Mouse (Mus musculus) cerebellum, postnatal 25 days (tissue): ENCODE measurements around the gene Actg2.
"Not testable (repeated sequence)": the region's sequence is repeated elsewhere in the genome, so short reads cannot be mapped to it uniquely, and the experiment has no call there.

ENCODE experiments used
- DNase-seq, 2 experiments: peaks; one replicate each; pipeline ENCODE4 v3.0.0; 2021; ENCODE audit warnings: mixed read lengths in 2 of 2

The Actg2 gene

DNA sequence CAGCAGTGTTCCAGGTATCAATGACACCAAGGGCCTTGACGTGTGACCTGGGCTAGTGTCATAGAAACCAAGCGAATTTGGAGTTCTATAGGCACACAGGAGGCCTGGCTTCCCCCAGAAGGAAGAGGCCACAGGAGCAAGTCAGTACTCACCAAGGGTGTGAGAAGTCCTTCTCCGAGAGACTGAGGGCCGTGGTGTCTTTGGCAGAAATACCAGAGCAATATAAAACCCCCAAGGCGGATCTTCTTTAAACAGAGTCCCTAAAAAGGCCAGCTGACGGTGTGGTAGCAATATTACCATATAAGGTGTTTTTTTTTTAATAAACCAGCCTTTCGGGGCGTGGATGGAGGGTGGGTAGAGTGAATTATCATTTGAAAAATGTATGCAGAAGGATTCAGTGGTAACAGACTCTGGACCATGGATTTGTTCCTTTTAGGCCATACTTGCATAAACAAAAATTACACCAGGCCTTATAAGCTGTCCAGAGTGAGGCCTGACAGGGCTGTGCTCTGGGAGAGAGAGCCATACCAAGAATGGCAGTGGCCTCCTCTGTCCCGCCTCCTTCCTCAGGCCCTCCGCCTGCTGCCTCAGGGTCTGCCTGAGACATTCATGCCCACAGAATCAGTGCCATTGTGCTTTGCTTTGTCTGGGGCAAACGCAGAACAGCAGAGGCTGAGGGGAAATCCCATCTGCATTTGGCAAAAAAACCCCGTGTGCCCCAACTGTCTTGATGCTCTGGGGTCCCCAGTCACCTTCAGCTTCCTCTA is at the start of gene Actg2:
Gene Actg2 (minus strand): TSS at position 238 of the 767 bp plus-strand sequence.
- no peak for DNase-seq

DNA sequence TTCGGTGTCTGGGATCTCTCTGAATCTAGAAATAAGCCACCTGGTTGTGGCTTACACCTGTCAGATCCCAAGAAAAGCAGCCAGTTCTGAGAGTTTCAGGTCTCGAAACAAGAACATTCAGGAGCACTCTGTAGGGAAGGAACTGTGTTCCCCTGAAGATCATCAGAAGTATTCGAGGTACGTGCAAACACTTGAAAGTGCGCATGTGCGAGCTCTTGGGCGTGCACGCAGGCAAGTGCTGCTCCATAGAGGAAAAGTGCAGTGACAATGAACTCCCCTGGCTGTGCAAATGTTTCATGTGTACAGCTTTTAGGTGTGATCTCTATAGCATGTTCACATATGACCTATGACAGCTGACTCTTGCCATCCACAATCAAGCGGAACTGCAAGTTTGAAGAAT is 49.3 kb upstream of the Actg2 start:
- DNase-seq = not testable (repeated sequence)

DNA sequence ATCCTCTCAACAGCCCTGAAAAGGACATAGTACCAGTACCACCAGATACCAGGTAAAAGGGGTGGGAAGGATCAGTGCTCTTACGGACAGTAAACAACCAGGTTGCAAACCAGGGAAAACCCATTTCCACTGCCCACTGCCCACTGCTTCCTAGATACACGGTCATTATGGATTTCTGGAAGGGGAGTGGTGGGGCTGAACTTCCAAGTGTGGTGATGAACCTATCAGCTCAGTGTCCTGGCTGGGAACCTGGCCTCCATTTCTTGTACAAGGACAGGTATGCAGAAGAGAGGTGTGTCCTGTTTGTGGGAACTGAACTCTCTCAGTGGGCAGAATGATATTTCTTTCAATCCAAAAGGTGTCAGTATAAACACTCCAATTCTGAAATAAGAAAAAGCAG is 47.5 kb upstream of the Actg2 start:
- DNase-seq = no peak

DNA sequence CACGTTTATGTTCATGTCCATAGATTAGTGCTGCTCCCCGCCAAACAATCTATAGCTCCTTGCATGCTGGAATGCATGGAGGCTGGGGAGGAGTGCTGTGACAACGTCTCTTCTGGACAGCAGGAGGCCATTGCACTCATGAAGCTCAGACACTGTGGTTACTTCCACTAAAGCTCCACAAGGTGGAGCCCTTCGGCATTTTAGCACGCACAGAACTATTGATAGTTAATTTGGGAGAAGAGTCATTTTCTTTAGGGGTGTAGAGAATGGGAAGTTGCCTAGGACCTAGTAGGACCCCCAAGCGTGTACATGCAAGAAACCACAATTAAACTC is 46.8 kb upstream of the Actg2 start:
- peak; percentile 34 to 59 for DNase-seq

DNA sequence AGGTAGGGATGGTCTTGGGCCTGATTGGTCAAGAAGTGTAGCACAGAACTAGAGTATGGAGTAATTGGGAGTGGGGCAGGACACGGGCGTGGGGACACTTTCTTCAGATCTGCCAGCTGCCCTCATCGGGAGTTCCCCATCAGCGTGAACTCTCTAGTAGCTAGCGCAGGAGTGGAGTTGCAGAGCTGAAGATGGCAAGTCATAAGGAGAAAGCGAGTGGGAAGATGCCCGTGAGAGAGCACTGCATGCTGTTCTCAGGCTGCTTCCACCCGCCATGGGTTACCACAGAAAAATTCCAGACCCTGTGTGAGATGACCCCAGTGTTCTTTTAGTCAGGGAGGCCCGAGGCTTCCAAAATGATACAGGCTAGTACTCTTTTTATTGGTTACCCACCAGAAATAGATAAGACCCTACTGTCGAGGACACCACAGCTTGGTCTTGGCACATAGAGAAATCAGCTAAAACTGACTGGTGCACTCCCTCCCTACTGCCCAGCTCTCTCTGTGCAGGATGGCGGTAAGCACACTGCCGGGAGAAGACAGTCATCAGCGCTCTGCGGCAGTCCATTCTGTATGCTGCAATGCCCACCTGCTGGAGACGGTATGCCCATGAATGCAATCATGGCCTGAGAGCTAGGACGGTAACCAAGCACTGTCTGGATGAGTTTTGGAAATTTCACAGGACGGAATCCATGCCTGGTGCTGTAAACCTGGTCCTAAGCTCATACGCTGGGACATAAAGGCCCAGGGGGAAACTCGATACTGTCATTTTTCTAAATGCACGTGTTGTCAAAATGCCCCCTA is 46.3 kb upstream of the Actg2 start:
- no peak for DNase-seq

DNA sequence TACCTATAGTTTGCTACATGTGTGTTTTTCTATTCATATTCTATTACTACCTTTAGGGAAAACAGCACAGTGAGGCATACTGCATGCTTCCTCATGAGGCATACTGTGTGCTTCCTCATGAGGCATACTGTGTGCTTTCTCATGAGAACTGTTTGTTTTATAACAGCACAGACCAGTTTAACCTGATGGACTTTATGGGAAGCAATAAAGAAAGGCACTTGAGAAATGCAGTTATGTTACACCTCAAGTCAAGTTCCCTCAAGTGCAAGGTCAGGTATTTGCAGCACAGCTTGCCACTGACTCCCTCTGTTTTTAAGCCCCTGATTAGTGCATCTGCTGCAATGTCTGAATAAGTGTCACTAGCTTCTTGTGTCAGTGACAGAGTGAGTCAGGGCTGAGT is 41.5 kb upstream of the Actg2 start:
- DNase-seq = no peak

DNA sequence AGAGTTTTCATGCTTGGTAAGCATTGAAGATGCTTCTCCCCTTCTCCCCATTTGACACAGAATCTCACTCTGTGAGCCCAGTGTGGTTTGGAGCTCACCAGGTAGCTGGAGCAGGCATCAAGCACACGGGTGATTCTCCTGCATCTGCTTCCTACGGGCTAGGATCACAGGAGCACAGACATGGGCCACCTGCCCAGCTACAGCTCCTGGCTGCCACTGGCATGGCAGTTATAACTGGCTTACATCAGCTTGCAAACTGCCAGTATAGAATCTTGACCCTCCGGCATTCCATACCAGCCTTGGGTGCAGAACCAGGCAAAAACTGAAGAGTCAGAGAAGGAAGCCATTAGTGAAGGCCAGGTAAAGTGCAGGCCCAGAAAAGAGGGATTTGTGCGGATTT is 39.5 kb upstream of the Actg2 start:
- no peak for DNase-seq

DNA sequence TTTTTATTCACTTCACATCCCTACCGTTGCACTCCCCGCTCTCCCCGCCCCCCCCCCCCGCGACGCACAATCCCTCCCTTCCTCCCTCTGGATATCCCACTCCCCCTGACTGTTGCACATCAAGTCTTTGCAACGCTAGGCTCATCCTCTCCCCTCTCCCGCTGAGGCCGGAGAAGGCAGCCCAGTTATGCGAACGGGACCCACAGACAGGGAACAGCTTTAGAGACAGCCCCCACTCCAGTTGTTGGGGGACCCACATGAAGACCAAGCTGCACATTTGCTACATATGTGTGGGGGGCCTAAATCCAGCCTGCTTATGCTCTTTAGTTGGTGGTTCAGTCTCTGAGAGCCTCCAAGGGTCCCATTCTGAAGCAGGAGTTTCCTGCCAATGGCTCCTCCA is 36.6 kb upstream of the Actg2 start, which contains the start of gene Stambp:
Gene Stambp (minus strand): TSS at position 59 of the 400 bp plus-strand sequence.
- peak; percentile 34 to 35 for DNase-seq

DNA sequence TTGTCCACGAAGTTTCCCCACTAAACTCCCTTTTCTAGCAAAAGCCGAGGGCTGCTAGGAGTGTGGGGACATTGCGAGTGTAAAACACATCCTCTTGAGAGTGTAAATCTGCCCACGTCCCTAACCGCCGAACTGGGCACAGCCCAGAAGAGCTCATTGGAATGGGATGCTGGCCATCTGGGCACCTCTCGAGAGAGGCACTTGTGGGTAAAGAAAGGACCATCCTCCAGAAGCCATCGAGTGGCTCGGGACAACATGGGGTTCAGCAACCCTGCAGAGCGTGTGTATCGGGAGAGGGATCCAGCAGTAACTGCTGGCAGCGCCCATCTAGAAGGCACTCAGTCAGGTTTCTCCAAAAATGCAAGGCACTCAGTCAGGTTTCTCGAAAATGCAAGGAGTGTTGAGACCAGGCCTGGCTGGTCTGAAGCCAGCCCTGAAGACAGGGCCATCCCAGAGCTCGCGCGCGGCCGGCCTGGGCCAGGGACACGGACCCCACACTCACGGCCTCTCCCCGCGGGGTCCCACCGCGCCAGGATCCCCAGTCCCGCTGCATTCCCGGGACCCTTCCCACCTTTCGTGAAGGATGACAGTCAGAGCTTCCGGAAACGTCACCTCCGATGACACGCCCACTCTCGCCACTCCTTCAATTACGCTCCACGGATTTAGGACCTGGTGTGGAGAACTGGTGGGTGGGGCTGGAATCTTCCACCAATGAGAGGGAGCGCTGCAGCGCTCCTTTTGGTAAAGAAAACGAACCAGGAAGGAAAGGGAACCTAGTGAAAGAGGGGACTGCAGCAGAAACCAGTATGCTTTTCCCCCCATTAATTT is 36.0 kb upstream of the Actg2 start:
- peak; percentile 88 to 91 for DNase-seq

DNA sequence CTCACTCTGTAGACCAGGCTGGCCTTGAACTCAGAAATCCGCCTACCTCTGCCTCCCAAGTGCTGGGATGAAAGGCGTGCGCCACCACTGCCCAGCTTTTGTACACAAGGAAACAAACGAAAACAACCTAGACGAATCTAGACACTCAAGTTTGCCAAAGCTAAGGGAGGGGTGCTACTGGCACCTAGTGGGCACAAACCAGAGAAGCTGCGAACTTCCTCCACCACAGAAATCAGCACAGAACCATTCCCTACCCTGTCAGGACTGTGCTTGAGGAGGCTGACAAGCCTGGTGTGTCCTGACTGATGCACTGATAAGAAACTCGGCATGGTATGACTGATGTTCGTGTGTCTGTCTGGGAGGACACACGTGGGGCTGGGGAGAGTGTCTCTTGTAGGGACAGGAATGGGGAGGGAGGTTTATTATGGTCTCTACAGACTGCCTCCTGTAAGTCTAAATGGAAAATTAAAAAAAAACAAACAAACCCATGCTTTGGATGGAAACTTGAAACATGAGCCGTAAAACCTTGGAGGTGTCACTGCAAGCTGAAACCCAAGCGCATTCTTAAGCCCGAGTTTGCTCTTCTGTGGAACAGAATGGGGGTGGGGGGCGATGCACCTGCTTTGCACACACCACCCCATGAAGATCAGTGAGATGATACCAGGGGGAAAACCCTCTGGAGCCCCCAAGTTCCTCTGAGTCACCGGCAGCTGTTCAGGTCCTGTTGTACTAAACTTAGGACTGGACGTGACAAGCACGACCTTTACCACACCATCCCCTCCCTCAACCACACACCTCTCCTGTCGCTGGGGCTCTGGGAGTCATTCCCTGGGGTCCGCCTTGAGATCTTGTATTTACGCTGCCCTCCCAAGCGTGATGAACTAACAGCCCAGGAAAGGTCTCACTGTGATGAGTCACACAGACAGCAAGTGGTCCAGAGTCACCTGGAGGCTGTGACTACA is 33.1 kb upstream of the Actg2 start:
- peak; percentile 37 to 50 for DNase-seq

DNA sequence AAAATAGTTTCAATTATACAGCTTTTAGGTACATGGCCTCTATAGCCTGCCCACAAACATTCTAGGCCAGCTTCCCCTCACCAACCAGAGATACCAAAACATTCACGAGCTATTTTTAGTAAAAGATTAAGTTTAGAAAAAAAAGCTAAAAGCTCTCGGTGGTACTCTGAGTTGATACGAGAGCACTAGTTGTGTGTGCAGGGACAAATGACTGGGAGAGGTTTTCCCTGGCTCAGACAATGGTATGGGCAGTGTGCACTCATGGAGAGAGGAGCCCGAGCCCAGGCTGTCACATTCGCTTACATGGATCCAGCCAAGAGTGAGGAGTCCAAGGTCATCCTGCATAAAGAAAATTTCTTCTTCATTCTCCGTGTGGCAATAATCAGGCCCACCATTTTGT is 19.9 kb upstream of the Actg2 start:
- no peak for DNase-seq

DNA sequence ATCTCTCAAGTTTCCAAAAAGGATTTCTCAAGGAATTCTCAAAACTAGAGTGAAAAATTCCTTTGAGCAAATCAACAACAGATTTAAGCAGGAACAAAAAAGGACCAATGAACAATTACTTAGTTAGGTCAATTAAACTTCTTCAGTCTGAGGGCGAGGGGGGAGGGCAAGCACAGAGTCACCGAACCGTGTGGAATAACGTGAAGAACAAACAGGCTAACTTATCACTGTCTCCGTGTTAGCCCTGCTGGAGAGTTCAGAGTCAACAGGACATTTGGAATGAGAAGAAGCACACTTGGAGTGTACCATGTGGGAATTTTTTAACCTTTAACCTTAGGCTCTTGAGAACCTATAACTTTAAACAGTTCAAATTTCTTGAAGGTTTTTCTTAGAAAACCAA is 12.3 kb upstream of the Actg2 start:
- DNase-seq = no peak

DNA sequence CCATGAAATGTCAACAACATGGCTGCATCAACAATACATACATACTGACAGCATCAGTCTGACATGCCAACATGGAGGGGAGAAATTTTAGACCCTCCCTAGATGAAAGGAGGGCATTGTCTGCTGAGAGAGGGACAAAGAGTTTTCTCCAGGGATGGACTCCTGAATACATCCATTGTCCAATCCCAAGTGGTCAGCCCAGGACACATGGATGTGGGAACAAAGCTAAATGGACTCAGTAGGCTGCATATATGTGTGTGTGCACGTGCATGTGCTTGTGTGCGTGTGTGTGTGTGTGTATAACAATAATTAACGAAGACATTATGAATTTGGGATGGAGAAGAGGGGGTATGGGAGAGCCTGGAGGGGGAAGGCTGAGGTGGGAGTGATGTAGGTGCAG is 9.7 kb upstream of the Actg2 start:
- DNase-seq = no peak

DNA sequence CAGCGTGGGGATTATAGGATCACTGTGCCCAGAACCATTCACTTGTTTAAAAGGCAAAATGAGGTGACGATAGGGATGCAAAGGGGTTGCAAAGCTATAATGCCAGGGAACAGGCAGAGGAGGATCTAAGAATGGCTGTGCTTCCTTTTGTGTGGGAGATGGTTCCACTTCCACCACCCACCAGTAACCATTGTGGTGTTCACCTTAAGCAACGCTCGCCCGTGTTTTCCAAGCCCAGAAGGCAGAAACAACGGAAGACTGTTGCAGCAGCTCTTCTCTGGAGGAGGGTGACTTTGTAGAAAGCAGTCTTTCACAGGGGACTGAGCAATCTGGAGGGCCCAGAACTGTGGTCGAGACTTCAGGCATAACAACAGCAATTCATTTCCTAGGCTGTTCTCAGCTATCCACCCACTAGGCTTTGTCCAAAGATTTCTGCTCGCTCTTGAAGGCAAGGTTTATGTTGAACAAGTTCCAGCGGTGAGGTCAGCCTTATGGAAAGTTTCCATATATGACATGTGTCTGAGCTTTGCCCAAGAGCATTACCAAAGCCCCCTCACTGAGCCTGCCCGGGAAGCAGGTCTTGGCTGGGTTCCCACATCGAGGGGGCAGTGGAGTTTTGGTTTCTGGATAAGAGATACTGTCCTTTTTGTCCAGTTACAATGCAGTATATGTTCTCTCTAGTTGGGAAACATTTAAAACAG is 5.8 kb upstream of the Actg2 start:
- DNase-seq = peak; percentile 60 to 68

DNA sequence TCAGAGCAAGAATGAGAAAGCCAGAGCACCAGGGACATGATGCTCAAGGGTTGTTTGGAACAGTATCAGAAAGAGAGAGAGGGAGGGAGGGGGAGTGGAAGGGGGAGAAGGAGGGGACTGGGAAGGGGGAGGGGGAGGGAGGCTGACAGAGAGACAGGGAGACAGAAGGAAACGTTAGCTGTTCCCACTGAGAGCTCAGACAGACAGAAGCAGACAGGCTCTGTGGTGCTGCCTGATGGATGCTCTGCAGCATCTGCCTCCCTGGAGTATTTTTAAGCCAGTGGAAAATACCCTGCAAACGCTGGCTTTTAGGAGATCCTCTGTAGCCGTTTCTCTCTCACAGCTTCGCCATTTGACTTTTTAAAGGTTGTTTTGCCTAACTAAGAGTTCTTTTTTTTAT is 4.0 kb upstream of the Actg2 start:
- no peak for DNase-seq

DNA sequence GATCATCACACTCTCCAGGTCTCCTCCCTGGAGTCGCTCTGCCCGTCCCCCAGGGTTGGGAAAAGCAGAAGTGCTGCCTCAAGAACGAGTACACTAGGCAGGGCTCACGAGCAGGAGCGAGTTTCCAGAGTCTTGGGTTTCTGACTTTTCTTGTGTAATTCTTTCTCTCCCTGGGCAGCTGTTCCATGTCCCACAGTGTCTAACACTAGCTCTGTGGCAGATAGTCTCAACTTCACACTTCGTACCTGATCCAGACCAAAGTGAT is 662 bp upstream of the Actg2 start:
- DNase-seq = no peak

DNA sequence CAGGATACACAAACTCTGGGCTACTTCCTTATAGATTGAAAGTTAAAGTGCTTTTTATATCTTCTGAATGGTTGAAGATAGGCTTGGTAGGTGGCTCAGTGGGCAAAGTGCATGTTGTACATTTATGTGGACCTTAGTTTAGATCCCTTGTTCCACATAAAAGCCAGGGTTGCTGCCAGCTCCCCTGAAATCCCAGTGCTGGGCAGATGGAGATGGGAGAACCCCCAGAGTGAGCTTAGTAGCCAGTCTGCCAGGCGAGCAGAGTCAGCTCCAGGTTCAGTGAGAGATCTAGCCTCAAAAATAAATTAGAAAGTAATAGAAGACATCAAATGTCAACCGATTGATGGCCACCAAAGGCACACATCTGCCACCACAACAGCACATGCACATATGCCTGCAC is 3.5 kb downstream of the Actg2 start:
- DNase-seq = peak; percentile 74 to 79

DNA sequence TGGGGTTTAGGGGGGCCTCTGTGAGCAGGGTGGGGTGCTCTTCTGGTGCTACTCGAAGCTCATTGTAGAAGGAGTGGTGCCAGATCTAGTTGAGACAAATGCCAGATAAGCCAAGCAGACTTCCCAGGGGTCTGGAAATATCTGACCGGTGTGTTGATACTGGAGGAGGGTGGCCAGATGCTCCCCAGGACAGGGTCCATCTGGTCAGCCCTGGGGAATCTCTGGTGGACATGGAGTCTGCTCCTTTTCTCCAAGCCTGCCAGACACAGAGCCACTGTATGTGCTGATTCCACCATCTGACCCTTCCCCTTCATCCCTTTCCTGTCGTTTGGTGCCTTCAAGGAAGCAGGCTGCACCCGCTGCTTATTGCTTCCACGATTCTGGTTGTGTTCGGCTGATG is 12.9 kb downstream of the Actg2 start:
- DNase-seq = peak; percentile 57

DNA sequence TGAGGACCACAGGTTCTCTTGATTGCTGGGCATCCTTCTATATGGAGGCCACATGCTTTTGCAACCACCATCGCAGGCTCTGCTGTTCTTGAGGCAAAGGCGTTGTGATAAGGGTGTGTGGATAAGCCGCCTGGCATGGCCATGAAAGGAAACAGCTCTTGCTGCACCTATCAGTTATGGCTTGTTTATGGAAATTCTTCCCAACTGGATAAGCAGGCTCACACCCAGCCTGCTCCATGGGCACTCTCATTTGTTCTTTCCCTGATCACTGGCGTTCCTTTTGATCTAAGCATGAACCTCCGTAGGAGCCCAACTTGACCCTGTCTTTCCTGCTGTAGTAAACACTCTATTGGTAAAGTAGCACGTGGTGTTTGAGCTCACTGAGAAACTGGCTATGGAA is 14.3 kb downstream of the Actg2 start:
- DNase-seq = no peak

DNA sequence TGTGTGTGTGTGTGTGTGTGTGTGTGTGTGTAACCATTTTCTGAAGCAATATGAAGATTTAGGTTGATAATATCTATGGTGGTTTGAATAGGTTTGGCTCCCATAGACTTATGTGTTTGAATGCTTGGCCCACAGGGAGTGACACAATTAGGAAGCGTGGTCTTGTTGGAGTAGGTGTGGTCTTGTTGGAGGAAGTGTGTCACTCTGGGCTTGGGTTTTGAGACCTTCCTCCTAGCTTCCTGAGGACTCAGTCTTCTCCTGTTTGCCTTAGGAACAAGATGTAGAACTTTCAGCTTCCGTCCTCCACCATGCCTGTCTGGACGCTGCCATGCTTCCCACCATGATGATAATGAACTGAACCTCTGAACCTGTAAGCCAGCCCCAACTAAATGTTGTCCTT is 17.4 kb downstream of the Actg2 start:
- DNase-seq = no peak

DNA sequence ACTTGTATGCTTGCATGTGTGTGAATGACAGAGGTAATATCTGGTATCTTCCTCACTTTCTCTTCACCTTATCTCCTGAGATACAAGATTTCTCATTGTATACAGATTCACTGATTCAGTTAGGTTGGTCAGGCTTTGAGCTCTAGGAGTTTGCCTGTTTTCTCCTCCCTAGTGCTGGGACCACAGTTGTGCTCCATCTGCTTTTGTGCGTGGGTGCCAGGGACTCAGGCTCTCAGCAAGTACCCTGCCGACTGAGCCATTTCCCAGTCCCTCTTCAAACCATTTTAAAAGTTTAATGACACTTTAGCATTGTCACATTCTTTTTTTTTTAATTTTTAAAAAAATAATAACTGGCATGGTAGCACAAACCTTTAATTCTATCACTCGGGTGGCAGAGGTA is 20.9 kb downstream of the Actg2 start:
- DNase-seq = no peak

DNA sequence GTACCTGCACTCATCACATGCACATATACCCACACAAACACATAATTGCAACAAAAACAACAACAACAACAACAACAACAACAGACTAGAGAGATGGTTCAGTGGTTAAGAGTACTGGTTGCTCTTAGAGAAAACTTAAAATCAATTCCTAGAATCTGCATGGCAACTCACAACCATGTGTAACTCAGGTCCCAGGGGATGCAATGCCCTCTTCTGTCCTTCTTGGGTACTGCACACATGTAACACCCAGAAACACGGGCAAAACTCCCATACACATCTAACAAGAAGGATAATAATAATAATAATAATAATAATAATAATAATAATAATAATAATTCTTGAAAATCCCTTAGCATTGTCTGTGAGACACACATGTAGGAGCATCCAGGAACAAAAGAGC is 23.6 kb downstream of the Actg2 start:
- peak; percentile 59 to 81 for DNase-seq
